Mouse (Mus musculus) stomach, postnatal 0 days (tissue): ENCODE results near the gene Tex261.

Source experiments
- CTCF ChIP-seq: IDR thresholded peaks from 2 replicates; pipeline ENCODE4 v1.5.1; 2016; ENCODE audit warnings: antibody characterized with exemption, low read depth, mild to moderate bottlenecking, moderate library complexity
- EP300 ChIP-seq: optimal IDR thresholded peaks from 2 replicates; pipeline ENCODE3; 2016; ENCODE audit warnings: antibody characterized with exemption

- TF ChIP-seq EP300, result no peak
- TF ChIP-seq CTCF, result peak; percentile 52
Observed at GRCm38 (mm10) chr6:83762880-83763431, 12.7 kb downstream of the Tex261 start.
